13 mouse cellular contexts compared by ENCODE assay signal in the genomic region with DNA sequence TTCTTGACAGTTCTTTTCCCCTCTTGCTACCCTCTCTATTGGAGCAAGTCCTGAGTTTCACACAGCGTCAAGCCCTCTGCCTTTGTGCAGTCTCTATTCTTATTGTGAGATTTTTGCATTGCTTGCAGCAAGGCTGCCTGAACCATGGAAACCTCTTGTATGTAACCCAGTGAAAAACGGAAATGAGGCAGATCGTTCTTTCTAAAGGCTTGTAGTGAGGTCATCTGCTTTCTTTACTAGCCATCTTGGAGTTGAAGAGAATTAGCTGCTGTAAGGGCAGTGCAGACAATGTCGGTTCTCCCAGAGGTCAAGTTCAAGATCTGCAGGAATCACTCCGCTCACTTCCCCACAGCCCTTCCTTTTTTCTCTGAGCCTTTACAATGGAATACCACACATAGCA. TPM values are rescaled to one million over a fixed set of nuclear protein-coding genes. Genes with fewer than 3 reads are reported as not detected.
DNase-seq lines count a peak whose midpoint lies in the region; ATAC-seq and TF ChIP-seq lines count a peak whose summit lies in the region.
"Had no signal": no experiment of that assay in that cellular context is flagged by ENCODE, and none has a peak within 500 bp of the region (broad histone marks: within the 10 kb centered on the region; RNA-seq: fewer than 3 reads in every experiment).

No protein-coding gene starts in this region.

- no peak overlapping the region for H3K27ac ChIP-seq in forebrain, embryonic 16.5 days (ENCODE audit: low read length)
- H3K27ac ChIP-seq in midbrain, embryonic 11.5 days (ENCODE audit: low read depth, low read length): no peak overlapping the region
- H3K27ac ChIP-seq in heart, embryonic 10.5 days: no peak overlapping the region
- no peak overlapping the region for H3K27ac ChIP-seq in limb, embryonic 10.5 days
- no peak overlapping the region for H3K27ac ChIP-seq in kidney, embryonic 14.5 days (ENCODE audit: low read depth, low read length)
- H3K27ac ChIP-seq: limb, embryonic 13.5 days had no signal

- no peaks in the 10 kb centered on the region for H3K27me3 ChIP-seq in forebrain, embryonic 16.5 days (replicated peaks; ENCODE audit: control insufficient read depth, insufficient read depth, low read length)
- peaks cover 35% of the 10 kb centered on the region for H3K27me3 ChIP-seq in midbrain, embryonic 11.5 days (ENCODE audit: control insufficient read depth, insufficient read depth, low read length)
- H3K27me3 ChIP-seq in heart, embryonic 10.5 days (ENCODE audit: insufficient read depth, poor library complexity, severe bottlenecking): no peaks in the 10 kb centered on the region
- H3K27me3 ChIP-seq in limb, embryonic 10.5 days (ENCODE audit: low read depth, poor library complexity, severe bottlenecking): no peaks in the 10 kb centered on the region
- no peaks in the 10 kb centered on the region for H3K27me3 ChIP-seq in kidney, embryonic 14.5 days (ENCODE audit: control insufficient read depth, insufficient read depth, low read length)
- H3K27me3 ChIP-seq: limb, embryonic 13.5 days had no signal

- H3K9ac ChIP-seq in forebrain, embryonic 16.5 days (replicated peaks; ENCODE audit: low read depth, low read length): no peak overlapping the region
- no peak overlapping the region for H3K9ac ChIP-seq in midbrain, embryonic 11.5 days (ENCODE audit: low read length)
- H3K9ac ChIP-seq in kidney, embryonic 14.5 days (ENCODE audit: low read depth, low read length): no peak overlapping the region
- H3K9ac ChIP-seq: limb, embryonic 13.5 days had no signal

- WGBS in forebrain, embryonic 16.5 days: 9% methylated on average over 5 of the region's 5 CpGs
- 22% methylated on average over 5 of the region's 5 CpGs for WGBS in midbrain, embryonic 11.5 days
- 69% methylated on average over 5 of the region's 5 CpGs for WGBS in heart, embryonic 10.5 days
- WGBS in limb, embryonic 10.5 days: 85% methylated on average over 5 of the region's 5 CpGs
- 81% methylated on average over 5 of the region's 5 CpGs for WGBS in kidney, embryonic 14.5 days

- DNase-seq in R1 (ENCODE audit: low read depth, low spot score): peak; percentile 2
- peak; percentile 88 for DNase-seq in brain, embryonic 14.5 days (ENCODE audit: low read depth)
- peak; percentile 90 for DNase-seq in midbrain, embryonic 11.5 days (ENCODE audit: low spot score, missing footprints)
- DNase-seq in heart, embryonic 10.5 days (ENCODE audit: low spot score): no peak
- no peak for DNase-seq in lung, postnatal 25 days (ENCODE audit: low spot score)
- no peak for DNase-seq in limb, embryonic 10.5 days (ENCODE audit: low spot score)
- DNase-seq: cerebellum, adult 9-11 months; kidney, adult 2 months; thymus, adult 2 months had no signal

- no peaks in the 10 kb centered on the region for H3K36me3 ChIP-seq in forebrain, embryonic 16.5 days (ENCODE audit: control insufficient read depth, insufficient read depth)
- H3K36me3 ChIP-seq in midbrain, embryonic 11.5 days (ENCODE audit: control insufficient read depth, insufficient read depth, low read length): no peaks in the 10 kb centered on the region
- no peaks in the 10 kb centered on the region for H3K36me3 ChIP-seq in heart, embryonic 10.5 days
- no peaks in the 10 kb centered on the region for H3K36me3 ChIP-seq in limb, embryonic 10.5 days
- H3K36me3 ChIP-seq in kidney, embryonic 14.5 days (ENCODE audit: control insufficient read depth, insufficient read depth, low read length): no peaks in the 10 kb centered on the region
- H3K36me3 ChIP-seq: limb, embryonic 13.5 days had no signal

- peak; percentile 90 for ATAC-seq in forebrain, embryonic 16.5 days
- peak; percentile 87 for ATAC-seq in midbrain, embryonic 11.5 days (ENCODE audit: low FRiP score)
- ATAC-seq in kidney, embryonic 14.5 days (ENCODE audit: low FRiP score, low TSS enrichment): no peak
- ATAC-seq: lung, postnatal 0 days had no signal

- no peaks in the 10 kb centered on the region for H3K4me1 ChIP-seq in forebrain, embryonic 16.5 days (replicated peaks; ENCODE audit: control insufficient read depth, insufficient read depth, low read length)
- peaks cover 8% of the 10 kb centered on the region; the same call in 1 of the 2 replicates for H3K4me1 ChIP-seq in midbrain, embryonic 11.5 days (ENCODE audit: control insufficient read depth, insufficient read depth, low read length)
- no peaks in the 10 kb centered on the region for H3K4me1 ChIP-seq in heart, embryonic 10.5 days
- no peaks in the 10 kb centered on the region for H3K4me1 ChIP-seq in limb, embryonic 10.5 days
- H3K4me1 ChIP-seq in kidney, embryonic 14.5 days (ENCODE audit: control insufficient read depth, insufficient read depth, low read length): no peaks in the 10 kb centered on the region
- H3K4me1 ChIP-seq: limb, embryonic 13.5 days had no signal

- H3K4me3 ChIP-seq in forebrain, embryonic 16.5 days (replicated peaks; ENCODE audit: low read length): no peak overlapping the region
- H3K4me3 ChIP-seq in midbrain, embryonic 11.5 days (ENCODE audit: low read depth, low read length): no peak overlapping the region
- H3K4me3 ChIP-seq in heart, embryonic 10.5 days: no peak overlapping the region
- H3K4me3 ChIP-seq in limb, embryonic 10.5 days: no peak overlapping the region
- H3K4me3 ChIP-seq in kidney, embryonic 14.5 days (ENCODE audit: low read length): no peak overlapping the region
- H3K4me3 ChIP-seq: limb, embryonic 13.5 days had no signal

- H3K9me3 ChIP-seq in forebrain, embryonic 16.5 days (ENCODE audit: control insufficient read depth, low read length): no peaks in the 10 kb centered on the region
- no peaks in the 10 kb centered on the region for H3K9me3 ChIP-seq in midbrain, embryonic 11.5 days (ENCODE audit: control insufficient read depth, low read length)
- no peaks in the 10 kb centered on the region for H3K9me3 ChIP-seq in heart, embryonic 10.5 days
- no peaks in the 10 kb centered on the region for H3K9me3 ChIP-seq in limb, embryonic 10.5 days (replicated peaks)
- no peaks in the 10 kb centered on the region for H3K9me3 ChIP-seq in kidney, embryonic 14.5 days (ENCODE audit: control insufficient read depth, low read length)
- H3K9me3 ChIP-seq: limb, embryonic 13.5 days had no signal

- TF ChIP-seq POLR2A in brain, embryonic 14.5 days (IDR thresholded peaks at IDR 0.05; ENCODE audit: borderline replicate concordance, extremely low read depth, insufficient read depth, insufficient read length, poor library complexity, severe bottlenecking): no peak

- H3K4me2 ChIP-seq in forebrain, embryonic 16.5 days (ENCODE audit: low read length): no peak overlapping the region
- H3K4me2 ChIP-seq in midbrain, embryonic 11.5 days: no peak overlapping the region
- no peak overlapping the region for H3K4me2 ChIP-seq in kidney, embryonic 14.5 days (replicated peaks; ENCODE audit: low read depth, low read length)
- H3K4me2 ChIP-seq: limb, embryonic 13.5 days had no signal

- no peak for TF ChIP-seq CTCF in brain, embryonic 14.5 days (IDR thresholded peaks at IDR 0.05; ENCODE audit: borderline replicate concordance, extremely low read depth, insufficient read depth, insufficient read length)

RNA-seq across cellular contexts. Expression of a gene that starts 34.5 kb away (rescaled TPM):
- 15.9 and 18.3 TPM in 2 replicates for polyA plus RNA-seq in brain, embryonic 14.5 days (2012; rRNA removed)
- polyA plus RNA-seq in forebrain, embryonic 16.5 days (2015; fragmentation: Nextera tagmentation; extraction: Ambion mirVana): 17.3 and 19.5 TPM in 2 replicates
- 10.1 and 11.8 TPM in 2 replicates for polyA plus RNA-seq in midbrain, embryonic 11.5 days (2014; fragmentation: Nextera tagmentation; extraction: Ambion mirVana)
- 10.3 and 16.5 TPM in 2 replicates for polyA plus RNA-seq in heart, embryonic 10.5 days (2016; fragmentation: Nextera tagmentation; extraction: Ambion mirVana)
- polyA plus RNA-seq in limb, embryonic 10.5 days (2016; fragmentation: Nextera tagmentation; extraction: Ambion mirVana): 3.2 and 5.1 TPM in 2 replicates
- 16.7 and 19.3 TPM in 2 replicates for polyA plus RNA-seq in kidney, embryonic 14.5 days (2014; fragmentation: Nextera tagmentation; extraction: Ambion mirVana)

RNA-seq across cellular contexts. Expression of a gene that starts 44.0 kb away (rescaled TPM):
- 924 and 1,133 TPM in 2 replicates for polyA plus RNA-seq in brain, embryonic 14.5 days (2012; rRNA removed)
- 1,407 and 1,717 TPM in 2 replicates for polyA plus RNA-seq in forebrain, embryonic 16.5 days (2015; fragmentation: Nextera tagmentation; extraction: Ambion mirVana)
- polyA plus RNA-seq in midbrain, embryonic 11.5 days (2014; fragmentation: Nextera tagmentation; extraction: Ambion mirVana): 1,096 and 1,115 TPM in 2 replicates
- polyA plus RNA-seq in heart, embryonic 10.5 days (2016; fragmentation: Nextera tagmentation; extraction: Ambion mirVana): 1.3 and 2.0 TPM in 2 replicates
- polyA plus RNA-seq in limb, embryonic 10.5 days (2016; fragmentation: Nextera tagmentation; extraction: Ambion mirVana): 0.55 and 0.58 TPM in 2 replicates
- polyA plus RNA-seq in kidney, embryonic 14.5 days (2014; fragmentation: Nextera tagmentation; extraction: Ambion mirVana): 5.9 and 7.3 TPM in 2 replicates

Comparison
In these comparisons a context has a peak if more than half of its experiments do, and no peak if none do; other contexts are left out.
1. DNase-seq: peak in R1 (single experiment), brain, embryonic 14.5 days (single experiment) and midbrain, embryonic 11.5 days (single experiment); none in heart, embryonic 10.5 days (single experiment), lung, postnatal 25 days (single experiment) and limb, embryonic 10.5 days (single experiment).
2. RNA of a gene that starts 44.0 kb away (polyA plus RNA-seq): 1,407 to 1,717 TPM in forebrain, embryonic 16.5 days, 924 to 1,133 TPM in brain, embryonic 14.5 days and 1,096 to 1,115 TPM in midbrain, embryonic 11.5 days; 5.9 to 7.3 TPM in kidney, embryonic 14.5 days, 1.3 to 2.0 TPM in heart, embryonic 10.5 days and 0.55 to 0.58 TPM in limb, embryonic 10.5 days; every median in the first group is over 100 times any median in the second.